ENCODE assay signal across 9 mouse cellular contexts in genomic region chr13:36695516-36696201, GRCm38 (mm10). TPM values are rescaled to one million over a fixed set of nuclear protein-coding genes. Genes with fewer than 3 reads are reported as not detected.
DNase-seq lines count a peak whose midpoint lies in the region; ATAC-seq and TF ChIP-seq lines count a peak whose summit lies in the region.
"Had no signal": no experiment of that assay in that cellular context is flagged by ENCODE, and none has a peak within 500 bp of the region (broad histone marks: within the 10 kb centered on the region; RNA-seq: fewer than 3 reads in every experiment).

No protein-coding gene starts in this region.

- H3K4me1 ChIP-seq in heart, postnatal 0 days (ENCODE audit: control insufficient read depth, insufficient read depth) = no peaks in the 10 kb centered on the region; the same call in 1 of the 2 replicates
- no peaks in the 10 kb centered on the region for H3K4me1 ChIP-seq in forebrain, embryonic 16.5 days (replicated peaks; ENCODE audit: control insufficient read depth, insufficient read depth, low read length)
- H3K4me1 ChIP-seq in forebrain, embryonic 15.5 days = no peaks in the 10 kb centered on the region
- H3K4me1 ChIP-seq: neural tube, embryonic 13.5 days had no signal

- 30% methylated on average over 7 of the region's 7 CpGs for WGBS in heart, postnatal 0 days
- WGBS in forebrain, embryonic 16.5 days = 63% methylated on average over 7 of the region's 7 CpGs
- WGBS in forebrain, embryonic 15.5 days = 63% methylated on average over 7 of the region's 7 CpGs

- DNase-seq in left cerebral cortex, adult 18-20 months (ENCODE audit: low spot score in 2 of 2) = peak; percentile 3 to 12
- no peak for DNase-seq in left cerebral cortex, adult 11 months (ENCODE audit: low spot score)
- peak; percentile 83 to 85 for DNase-seq in cerebellum, adult 18-20 months
- peak; percentile 24 for DNase-seq in heart, postnatal 0 days (ENCODE audit: low spot score)
- no peak for DNase-seq in thymus, postnatal 10 days (ENCODE audit: low spot score in 2 of 2)

- no peaks in the 10 kb centered on the region for H3K27me3 ChIP-seq in heart, postnatal 0 days (ENCODE audit: control insufficient read depth, insufficient read depth, low read length)
- no peaks in the 10 kb centered on the region for H3K27me3 ChIP-seq in forebrain, embryonic 16.5 days (replicated peaks; ENCODE audit: control insufficient read depth, insufficient read depth, low read length)
- H3K27me3 ChIP-seq in forebrain, embryonic 15.5 days = no peaks in the 10 kb centered on the region
- H3K27me3 ChIP-seq: neural tube, embryonic 13.5 days had no signal

- ATAC-seq in heart, postnatal 0 days (ENCODE audit: insufficient read depth, low read depth) = no peak
- ATAC-seq in megakaryocyte progenitor cell, adult 5-6 weeks (replicated peaks; ENCODE audit: poor library complexity) = peak; percentile 29; the same call in 1 of the 2 replicates
- no peak for ATAC-seq in forebrain, embryonic 16.5 days
- no peak for ATAC-seq in forebrain, embryonic 15.5 days (replicated peaks)

- TF ChIP-seq CTCF in heart, postnatal 0 days (IDR thresholded peaks at IDR 0.05; ENCODE audit: low read depth) = no peak

- H3K4me2 ChIP-seq in heart, postnatal 0 days (ENCODE audit: low read depth, low read length) = peak overlapping the region; percentile 29
- no peak overlapping the region for H3K4me2 ChIP-seq in forebrain, embryonic 16.5 days (ENCODE audit: low read length)
- H3K4me2 ChIP-seq in forebrain, embryonic 15.5 days (replicated peaks) = no peak overlapping the region
- H3K4me2 ChIP-seq: neural tube, embryonic 13.5 days had no signal

- TF ChIP-seq EP300 in heart, postnatal 0 days (IDR thresholded peaks at IDR 0.05; ENCODE audit: low read depth) = no peak

- no peaks in the 10 kb centered on the region for H3K36me3 ChIP-seq in heart, postnatal 0 days (replicated peaks; ENCODE audit: control insufficient read depth, insufficient read depth, low read length)
- H3K36me3 ChIP-seq in forebrain, embryonic 16.5 days (ENCODE audit: control insufficient read depth, insufficient read depth) = no peaks in the 10 kb centered on the region
- no peaks in the 10 kb centered on the region for H3K36me3 ChIP-seq in forebrain, embryonic 15.5 days
- H3K36me3 ChIP-seq: neural tube, embryonic 13.5 days had no signal

- no peak overlapping the region for H3K4me3 ChIP-seq in heart, postnatal 0 days (ENCODE audit: low read depth, low read length)
- no peak overlapping the region for H3K4me3 ChIP-seq in forebrain, embryonic 16.5 days (replicated peaks; ENCODE audit: low read length)
- no peak overlapping the region for H3K4me3 ChIP-seq in forebrain, embryonic 15.5 days
- H3K4me3 ChIP-seq: neural tube, embryonic 13.5 days had no signal

- no peak overlapping the region for H3K9ac ChIP-seq in heart, postnatal 0 days (replicated peaks; ENCODE audit: low read depth, low read length)
- no peak overlapping the region for H3K9ac ChIP-seq in forebrain, embryonic 16.5 days (replicated peaks; ENCODE audit: low read depth, low read length)
- H3K9ac ChIP-seq in forebrain, embryonic 15.5 days (replicated peaks) = no peak overlapping the region
- H3K9ac ChIP-seq: neural tube, embryonic 13.5 days had no signal

- H3K27ac ChIP-seq in heart, postnatal 0 days (ENCODE audit: low read depth) = no peak overlapping the region
- H3K27ac ChIP-seq in forebrain, embryonic 16.5 days (ENCODE audit: low read length) = no peak overlapping the region
- H3K27ac ChIP-seq in forebrain, embryonic 15.5 days (replicated peaks) = no peak overlapping the region
- H3K27ac ChIP-seq: neural tube, embryonic 13.5 days had no signal

- H3K9me3 ChIP-seq in heart, postnatal 0 days (replicated peaks; ENCODE audit: control insufficient read depth, low read length) = no peaks in the 10 kb centered on the region
- no peaks in the 10 kb centered on the region for H3K9me3 ChIP-seq in forebrain, embryonic 16.5 days (ENCODE audit: control insufficient read depth, low read length)
- H3K9me3 ChIP-seq in forebrain, embryonic 15.5 days = no peaks in the 10 kb centered on the region
- H3K9me3 ChIP-seq: neural tube, embryonic 13.5 days had no signal

RNA-seq across cellular contexts. Expression of gene Nrn1, which starts 39.3 kb away (rescaled TPM):
- 100 to 1,000 TPM; 277 to 333 TPM for total RNA-seq in left cerebral cortex, adult 18-20 months (2021)
- total RNA-seq in heart, postnatal 0 days (2014; rRNA removed; ENCODE audit: low replicate concordance) = 6.4 and 10.6 TPM in 2 replicates
- 2.4 and 2.8 TPM in 2 replicates for polyA plus RNA-seq in heart, postnatal 0 days (2015; fragmentation: Nextera tagmentation; extraction: Ambion mirVana)
- not detected in 2 replicates for total RNA-seq in megakaryocyte progenitor cell, adult 5-6 weeks (2015)
- not detected in 2 replicates for total RNA-seq in megakaryocyte progenitor cell, adult 5-6 weeks (2017)
- polyA plus RNA-seq in forebrain, embryonic 16.5 days (2015; fragmentation: Nextera tagmentation; extraction: Ambion mirVana) = 51.0 and 51.3 TPM in 2 replicates
- 48.0 and 50.4 TPM in 2 replicates for polyA plus RNA-seq in forebrain, embryonic 15.5 days (2015; fragmentation: Nextera tagmentation; extraction: Ambion mirVana)

Comparison
In these comparisons a context has a peak if more than half of its experiments do, and no peak if none do; other contexts are left out.
1. DNase-seq: peak in left cerebral cortex, adult 18-20 months (2 of 2), cerebellum, adult 18-20 months (2 of 2) and heart, postnatal 0 days (single experiment); none in left cerebral cortex, adult 11 months (single experiment) and thymus, postnatal 10 days (0 of 2).
2. RNA of gene Nrn1, which starts 39.3 kb away (total RNA-seq): 277 to 333 TPM in left cerebral cortex, adult 18-20 months; 6.4 to 10.6 TPM in heart, postnatal 0 days and not detected in megakaryocyte progenitor cell, adult 5-6 weeks; every median in the first group is over 10 times any median in the second.